Mouse (Mus musculus): ENCODE results near the gene Clec1b.

The Clec1b gene

GRCm38 (mm10) chr6:129414177-129414576, 17.1 kb downstream of the Clec1b start:
- no peak for DNase-seq

- no peak for DNase-seq
Measured at GRCm38 (mm10) chr6:129422311-129422710, 25.2 kb downstream of the Clec1b start.

- DNase-seq, result peak; percentile 70
Measured at GRCm38 (mm10) chr6:129423040-129423733, 26.1 kb downstream of the Clec1b start.

GRCm38 (mm10) chr6:129423734-129424072, 26.6 kb downstream of the Clec1b start:
- DNase-seq, result peak; percentile 81

GRCm38 (mm10) chr6:129425217-129425616, 28.1 kb downstream of the Clec1b start:
- DNase-seq, result no peak

GRCm38 (mm10) chr6:129425812-129426211, 28.7 kb downstream of the Clec1b start:
- DNase-seq, result peak; percentile 44

GRCm38 (mm10) chr6:129427281-129427680, 30.2 kb downstream of the Clec1b start:
- DNase-seq, result no peak

GRCm38 (mm10) chr6:129434239-129434638, 37.1 kb downstream of the Clec1b start:
- DNase-seq, result no peak

- DNase-seq, result no peak
Measured at GRCm38 (mm10) chr6:129436025-129436424, 38.9 kb downstream of the Clec1b start.

- no peak for DNase-seq
Measured at GRCm38 (mm10) chr6:129438033-129438432, 40.9 kb downstream of the Clec1b start.

GRCm38 (mm10) chr6:129449743-129450142, 52.6 kb downstream of the Clec1b start:
- DNase-seq, result no peak

- peak; percentile 73 for DNase-seq
Measured at GRCm38 (mm10) chr6:129451411-129452039, 54.4 kb downstream of the Clec1b start, which contains the start of gene Clec1a. Gene Clec1a (minus strand): TSS chr6:129452000.

Data from kidney, postnatal 10 days (tissue).